Mouse (Mus musculus) heart, adult 9 months (tissue): ENCODE data around the gene Tmem267.
"Not testable (repeated sequence)": the region's sequence is repeated elsewhere in the genome, so short reads cannot be mapped to it uniquely, and the experiment has no call there.

ENCODE experiments used
- DNase-seq, 2 experiments: peaks; one replicate each; pipeline ENCODE4 v3.0.0; 2022; ENCODE audit warnings: low spot score in 2 of 2

The Tmem267 gene

DNA sequence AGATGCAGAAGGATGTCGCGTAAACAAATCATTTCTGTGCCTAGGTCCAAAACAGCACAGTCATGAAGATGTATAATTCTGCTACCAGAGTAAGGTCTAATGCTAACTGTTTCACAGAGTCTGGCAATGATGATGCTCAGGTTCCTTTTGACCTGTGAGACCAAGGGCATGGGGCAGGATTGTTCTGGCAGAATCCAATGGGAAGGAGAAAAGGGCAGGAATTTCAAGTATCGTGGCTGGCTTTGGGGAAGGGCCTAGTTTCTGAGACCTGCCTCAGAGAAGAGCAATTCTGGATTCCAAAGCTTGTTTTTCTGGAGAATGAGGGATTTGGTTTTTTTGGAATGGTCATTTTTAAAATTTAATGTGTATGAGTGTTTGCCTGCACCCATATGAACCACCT is 131.0 kb downstream of the Tmem267 start:
- DNase-seq = no peak

DNA sequence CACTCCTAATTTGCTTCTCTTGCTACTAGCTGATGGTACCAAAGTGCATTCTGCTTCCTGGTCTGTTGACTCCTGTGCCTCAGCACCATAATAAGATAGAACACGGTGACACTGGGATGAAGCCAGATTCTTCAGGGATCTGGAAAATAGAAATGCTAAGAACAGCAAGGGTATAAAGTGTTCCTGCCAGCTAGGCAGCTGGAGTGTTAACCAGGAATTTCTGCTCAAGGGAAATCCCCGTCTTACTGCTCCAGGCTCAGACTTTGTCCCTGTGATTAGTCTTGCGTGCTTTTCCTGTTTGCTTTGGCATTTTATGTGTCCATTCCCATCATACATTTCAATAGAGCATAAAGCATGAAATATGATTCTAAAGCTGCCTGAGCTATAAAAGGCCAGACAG is 131.9 kb downstream of the Tmem267 start:
- no peak for DNase-seq

DNA sequence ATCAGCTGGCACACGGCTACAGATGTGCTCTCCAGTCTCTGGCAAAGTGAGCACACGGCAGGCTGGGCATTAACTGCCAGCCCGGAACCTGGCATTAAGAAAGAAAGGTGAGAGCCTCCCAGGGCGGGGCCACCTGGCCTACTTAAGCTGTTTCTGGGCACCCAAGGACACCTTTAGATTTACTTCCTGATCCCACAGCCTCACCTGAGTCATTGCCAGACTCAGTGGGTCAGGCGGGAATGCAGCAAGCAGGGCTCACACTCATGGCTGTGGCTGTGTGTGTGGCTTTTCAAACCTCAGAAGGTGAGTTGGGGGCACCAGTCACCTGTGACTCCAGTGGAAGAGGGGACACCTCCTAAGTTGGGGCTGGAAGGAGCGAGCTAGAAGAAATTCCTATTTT is 135.8 kb downstream of the Tmem267 start, which contains the start of gene Ccl28:
TSS of gene Ccl28 (plus strand) at position 186 of the 400 bp plus-strand sequence.
- no peak for DNase-seq

DNA sequence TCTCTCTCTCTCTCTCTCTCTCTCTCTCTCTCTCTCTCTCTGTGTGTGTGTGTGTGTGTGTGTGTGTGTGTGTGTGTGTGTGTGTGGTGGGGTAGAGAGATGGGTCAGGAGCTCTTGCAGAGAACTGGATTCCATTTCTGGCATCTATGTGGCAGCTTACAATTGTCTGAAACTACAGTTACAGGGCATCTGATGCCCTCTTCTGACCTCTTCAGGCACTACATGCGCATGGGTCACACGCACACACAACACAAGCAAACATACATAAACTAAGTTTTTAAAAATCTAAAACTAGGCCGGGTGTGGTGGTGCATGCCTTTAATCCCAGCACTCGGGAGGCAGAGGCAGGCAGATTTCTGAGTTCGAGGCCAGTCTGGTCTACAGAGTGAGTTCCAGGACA is 138.1 kb downstream of the Tmem267 start:
- not testable (repeated sequence) for DNase-seq

DNA sequence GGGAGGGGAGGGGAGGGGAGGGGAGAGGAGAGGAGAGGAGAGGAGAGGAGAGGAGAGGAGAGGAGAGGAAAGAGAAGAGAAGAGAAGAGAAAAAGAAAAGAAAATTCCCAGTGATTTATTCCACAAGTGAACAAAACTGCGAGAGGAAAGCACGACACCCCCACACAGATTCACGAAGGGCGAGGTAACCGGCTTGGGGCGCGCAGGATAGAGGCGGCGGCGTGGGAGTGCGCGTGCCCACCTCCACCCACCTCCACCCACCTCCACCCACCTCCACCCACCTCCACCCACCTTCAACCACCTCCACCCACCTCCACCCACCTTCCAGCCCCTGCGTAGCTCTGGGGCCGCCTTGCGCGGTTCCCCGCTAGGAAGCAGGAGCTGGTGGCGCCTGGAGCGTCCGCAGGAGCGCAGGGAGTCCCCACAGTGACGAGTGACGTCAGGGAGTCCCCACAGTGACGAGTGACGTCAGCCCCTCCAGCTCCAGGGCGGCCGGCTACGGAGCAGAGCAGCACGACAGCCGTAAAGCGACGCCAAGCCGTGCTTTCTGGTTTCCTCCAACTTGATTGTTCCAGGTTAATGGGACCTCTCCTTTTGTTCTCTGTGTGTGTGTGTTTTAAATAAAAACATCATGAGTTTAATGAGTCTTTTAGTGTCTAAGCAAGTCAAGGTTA is 143.8 kb downstream of the Tmem267 start:
- DNase-seq = peak; percentile 71 to 79

DNA sequence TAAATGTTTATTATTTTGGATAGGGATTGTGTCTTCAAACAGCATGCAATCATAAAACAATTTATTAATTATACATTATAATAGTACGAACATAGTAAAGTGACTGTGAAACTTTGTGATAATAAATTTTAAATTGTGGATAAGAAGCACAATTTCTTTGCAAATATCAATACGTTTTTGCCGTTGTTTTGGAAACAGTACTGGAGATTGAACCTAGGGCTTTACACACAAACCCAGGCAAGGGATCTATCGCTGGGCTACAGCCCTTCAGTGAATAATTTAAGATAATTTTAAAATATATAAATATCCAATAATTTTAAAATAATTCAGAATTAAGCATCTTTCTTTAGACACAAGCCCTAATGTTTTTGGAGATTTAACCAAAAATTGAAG is 144.3 kb downstream of the Tmem267 start:
- no peak for DNase-seq

DNA sequence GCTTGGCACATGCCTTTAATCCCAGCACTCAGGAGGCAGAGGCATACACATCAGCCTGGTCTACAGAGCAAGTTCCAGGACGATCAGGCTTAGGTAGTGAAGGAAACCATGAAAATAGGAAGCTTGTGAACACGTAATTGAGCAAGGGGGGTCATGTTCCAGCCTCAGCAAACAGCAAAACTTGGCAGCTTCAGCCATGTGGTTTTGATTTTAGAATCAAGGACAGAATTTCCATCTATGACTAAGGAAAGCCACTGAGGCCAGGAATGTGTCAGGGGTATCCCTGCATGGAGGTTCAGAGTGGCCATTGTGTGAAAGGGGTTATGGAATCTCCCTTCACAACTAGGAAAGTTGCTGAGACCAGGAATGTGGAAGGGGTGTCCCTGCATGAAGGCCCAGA is 147.7 kb downstream of the Tmem267 start:
- DNase-seq = no peak

DNA sequence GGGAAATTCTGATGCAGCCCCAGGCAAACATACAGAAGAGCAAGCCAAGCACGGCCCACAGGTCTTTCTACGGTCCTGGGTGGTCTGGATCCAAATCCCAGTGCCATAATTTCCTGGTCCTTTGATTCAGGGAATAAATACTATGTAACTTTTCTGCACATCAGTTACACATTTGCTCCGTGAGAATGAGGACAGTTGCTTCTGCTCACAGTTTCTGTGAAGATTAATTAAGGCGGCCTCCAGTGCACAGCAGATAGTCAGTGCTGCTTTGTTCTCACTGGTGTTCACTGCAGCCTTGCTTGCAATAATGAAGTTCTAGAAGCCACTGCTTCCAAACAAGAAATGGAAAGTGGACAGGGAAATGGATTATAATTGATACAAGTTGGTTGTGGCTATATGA is 150.0 kb downstream of the Tmem267 start:
- DNase-seq = no peak

DNA sequence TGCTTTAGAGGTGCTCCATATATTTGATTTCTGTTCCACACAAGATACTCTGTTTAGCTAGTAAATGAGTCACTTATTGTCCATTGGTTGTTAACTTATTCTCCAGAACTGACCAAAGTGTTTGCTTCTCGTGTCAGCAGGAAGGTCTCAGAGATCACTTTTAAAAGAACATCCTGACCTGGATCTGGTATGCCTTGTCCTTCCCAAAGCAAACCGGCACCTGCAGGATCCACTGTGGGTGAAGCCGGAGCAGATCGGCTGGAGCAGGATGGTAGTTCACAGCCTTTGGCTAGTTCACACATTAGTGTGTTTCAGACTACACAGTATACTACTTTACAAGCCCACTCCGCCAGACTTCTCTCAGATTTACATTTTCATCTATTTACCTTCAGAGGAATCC is 150.6 kb downstream of the Tmem267 start:
- no peak for DNase-seq

DNA sequence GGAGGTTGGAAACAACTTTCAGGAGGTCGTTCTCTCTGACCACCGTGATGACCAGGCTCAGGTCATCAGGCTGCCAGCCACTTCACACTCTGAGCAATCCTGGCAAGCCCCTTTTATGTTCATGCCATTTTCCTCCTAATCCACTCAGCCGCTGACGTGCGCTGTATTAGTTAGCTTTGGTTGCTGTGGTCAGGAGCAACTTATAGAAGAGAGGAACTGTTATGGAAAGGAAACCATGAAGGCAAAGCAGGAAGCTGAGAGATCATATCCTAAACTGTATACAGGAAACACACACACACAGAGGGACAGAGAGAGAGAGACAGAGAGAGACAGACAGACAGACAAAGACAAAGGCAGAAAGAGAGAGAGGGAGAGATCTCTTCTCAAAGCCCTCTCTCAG is 151.5 kb downstream of the Tmem267 start:
- no peak for DNase-seq

DNA sequence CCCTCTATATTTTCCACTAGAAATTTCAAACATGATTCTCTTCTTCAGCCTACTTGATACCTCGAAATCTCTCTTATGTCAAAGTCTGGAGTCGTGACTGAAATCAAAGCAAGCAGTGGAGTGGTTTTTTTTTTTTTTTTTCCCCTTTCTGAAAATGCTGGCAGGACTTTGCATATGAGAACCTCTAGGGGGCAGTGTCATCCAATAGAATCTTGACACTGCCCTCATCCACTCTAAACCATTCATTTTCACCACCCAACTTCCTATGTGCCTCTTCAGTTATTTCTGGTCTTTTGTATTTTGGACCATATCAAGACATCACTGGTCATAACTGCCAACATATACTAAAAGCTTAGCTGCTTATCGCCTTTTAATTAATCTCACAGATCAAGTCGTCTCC is 152.7 kb downstream of the Tmem267 start:
- no peak for DNase-seq

DNA sequence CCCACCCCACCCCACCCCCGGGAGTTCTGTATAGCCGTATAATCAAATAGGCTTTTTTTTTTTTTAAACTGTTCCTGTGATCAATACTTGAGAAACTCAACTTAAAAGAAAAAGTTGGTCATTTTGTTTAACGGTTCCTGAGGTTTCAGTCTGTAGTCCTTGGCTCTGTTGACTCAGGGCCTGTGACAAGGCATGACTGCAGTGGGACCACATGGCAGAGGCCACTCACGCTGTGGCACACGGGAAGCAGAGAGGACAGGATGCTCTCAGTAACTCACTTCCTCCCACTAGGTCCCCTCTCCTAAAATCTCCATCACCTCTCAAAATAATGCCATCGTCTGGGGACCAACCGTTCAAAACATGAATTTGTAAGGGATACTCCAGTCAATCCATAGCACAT is 153.3 kb downstream of the Tmem267 start:
- no peak for DNase-seq

DNA sequence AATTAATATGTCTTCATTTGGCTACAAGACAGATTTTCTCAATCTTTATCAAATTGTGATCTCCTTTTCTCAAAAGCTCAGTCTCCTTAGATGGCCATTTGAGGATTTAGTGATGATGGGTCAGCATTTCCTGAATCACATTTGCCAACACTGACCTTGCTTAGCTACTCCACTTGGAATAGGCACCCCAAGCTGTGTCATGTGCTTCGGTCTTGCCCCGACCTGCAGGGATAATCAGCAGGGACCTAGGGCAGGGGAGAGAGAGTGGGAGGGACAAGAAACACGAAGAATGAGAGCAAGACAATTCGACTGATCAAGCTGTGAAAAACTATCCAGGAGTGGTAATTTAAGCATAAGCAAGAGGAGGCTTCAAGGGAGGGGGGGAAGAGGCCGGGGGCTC is 156.9 kb downstream of the Tmem267 start:
- DNase-seq = no peak

DNA sequence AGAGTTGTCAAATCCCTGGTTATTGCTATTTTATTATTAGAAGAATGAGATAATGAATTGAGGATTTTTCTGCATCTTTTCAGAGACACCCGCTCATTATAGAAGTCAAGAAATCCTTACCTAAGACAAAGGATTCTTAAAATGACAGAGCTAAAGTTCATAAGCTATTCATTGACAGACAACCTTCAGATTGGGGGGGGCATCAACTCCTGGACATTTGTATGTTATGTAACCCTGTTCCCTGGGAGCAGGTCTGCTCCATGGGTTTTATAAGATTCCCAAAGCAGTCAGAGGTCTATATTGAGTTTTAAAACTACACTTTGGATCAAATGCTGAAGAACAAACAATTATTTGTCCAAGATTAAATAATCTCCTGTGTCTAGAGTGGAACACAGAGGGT is 158.7 kb downstream of the Tmem267 start:
- no peak for DNase-seq

DNA sequence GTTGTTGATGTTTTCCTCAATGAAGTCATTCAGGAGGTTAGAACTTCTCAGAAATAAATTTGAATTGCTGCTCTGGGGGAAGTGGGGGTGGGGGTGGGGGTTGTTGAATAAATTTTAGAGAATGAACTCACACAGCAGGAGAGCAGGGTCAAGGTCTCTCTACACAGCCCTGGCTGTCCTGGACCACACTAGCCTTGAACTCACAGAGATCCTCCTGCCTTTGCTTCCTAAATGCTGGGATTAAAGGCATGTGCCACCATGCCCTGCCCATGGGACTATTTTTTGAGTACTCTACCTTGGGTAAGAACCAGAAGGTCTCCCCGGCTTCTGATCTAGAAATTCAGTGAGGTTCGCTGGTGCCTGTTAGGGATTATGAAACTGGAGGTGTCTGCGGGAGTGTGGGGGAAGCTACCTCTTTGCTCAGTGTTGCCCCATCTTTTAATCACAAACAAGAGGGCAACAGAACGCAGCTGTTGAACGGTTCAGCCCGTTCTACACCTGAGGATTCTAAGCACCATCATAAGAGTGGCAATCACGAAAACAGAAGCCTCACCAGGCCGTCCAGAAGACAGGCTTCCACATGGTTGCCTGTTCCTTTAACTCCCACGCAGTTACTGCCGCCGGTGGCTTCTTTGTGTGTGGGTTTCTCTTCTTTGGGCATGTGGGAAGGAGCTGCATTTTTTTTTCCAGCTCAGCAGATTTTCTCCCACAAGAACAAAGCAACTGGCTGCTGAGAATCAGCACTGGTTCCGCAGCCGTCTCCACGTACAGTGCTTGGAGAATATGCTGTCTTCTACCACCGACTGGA is 161.3 kb downstream of the Tmem267 start:
- DNase-seq = no peak

DNA sequence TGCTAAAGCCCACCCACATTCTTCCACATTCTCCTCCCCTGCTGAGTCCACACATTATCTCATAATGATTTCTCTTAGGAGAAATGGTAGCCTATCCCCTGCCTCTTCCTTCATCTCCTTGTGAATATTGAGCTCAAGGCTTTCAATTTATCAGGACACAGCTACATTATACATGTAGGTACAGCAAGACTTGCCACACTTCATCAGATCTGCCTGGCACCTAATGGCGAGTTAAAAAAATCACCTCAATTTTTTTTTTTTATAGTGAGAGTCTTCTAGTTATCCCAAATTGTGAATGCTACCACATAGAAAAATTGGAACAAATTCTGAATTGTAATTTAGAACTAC is 161.8 kb downstream of the Tmem267 start:
- DNase-seq = no peak

DNA sequence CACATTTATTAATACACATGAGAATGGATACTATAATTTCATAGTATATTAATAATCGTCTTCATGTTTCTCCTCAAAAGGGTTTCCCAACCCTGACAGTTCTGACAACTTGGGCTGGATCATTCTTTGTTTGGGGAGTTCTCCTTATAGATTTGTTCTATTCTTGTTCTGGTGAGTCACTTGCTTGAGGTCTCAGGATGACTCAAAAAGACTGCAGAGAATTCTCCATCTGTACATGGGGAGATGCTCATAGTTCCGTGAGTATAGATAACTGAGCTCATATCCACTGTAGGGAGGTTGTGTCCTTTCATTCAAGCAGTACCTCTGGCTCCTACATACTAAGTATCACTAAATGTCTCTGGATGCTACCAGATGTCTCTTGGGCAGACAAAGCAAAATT is 166.9 kb downstream of the Tmem267 start:
- no peak for DNase-seq

DNA sequence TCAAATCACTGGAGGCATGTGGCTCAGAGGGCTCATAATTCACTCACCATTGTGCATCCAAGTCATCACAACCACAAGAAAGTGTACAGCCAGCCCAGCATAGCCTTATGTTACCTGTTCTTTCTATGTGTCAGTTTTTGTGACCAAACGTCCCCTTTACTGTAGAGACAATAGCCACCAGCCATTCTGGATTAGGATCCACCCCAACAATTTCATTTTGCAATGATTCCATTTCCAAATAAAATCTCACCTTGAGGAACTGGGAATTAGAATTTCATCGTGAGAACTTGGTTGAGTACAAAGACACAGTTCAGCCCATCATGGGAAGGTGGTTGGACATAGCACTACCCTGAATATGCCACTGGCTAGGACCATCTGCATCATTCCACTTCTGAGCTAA is 168.4 kb downstream of the Tmem267 start:
- no peak for DNase-seq

DNA sequence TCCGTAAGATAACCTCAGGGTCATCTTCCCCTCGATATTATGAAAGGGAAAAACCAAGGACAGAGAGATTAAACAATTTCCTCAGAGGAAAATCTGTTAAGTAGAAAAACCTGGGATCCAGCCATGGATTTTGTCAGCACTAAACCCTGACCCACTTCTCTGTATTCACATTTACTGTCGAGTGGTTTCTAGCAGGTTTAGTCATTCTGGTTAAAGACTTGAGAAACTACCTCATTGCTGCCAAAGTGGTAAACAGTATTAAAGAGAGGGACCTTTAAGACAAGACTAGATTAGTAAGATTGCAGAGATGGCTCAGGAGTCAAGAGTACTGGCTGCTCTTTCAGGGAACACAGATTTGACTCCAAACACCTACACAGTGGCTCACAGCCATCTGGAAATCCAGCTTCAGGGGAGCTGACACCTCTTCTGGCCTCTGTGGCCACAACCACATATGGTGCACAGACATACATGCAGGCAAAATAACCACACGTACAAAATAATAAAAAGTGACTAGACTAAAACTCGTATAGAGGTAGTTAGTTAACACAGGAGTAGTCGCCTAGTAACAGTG is 169.1 kb downstream of the Tmem267 start:
- DNase-seq = no peak
